Mouse (Mus musculus) brain, adult 2 months (tissue): ENCODE results near the gene Osbpl9.

Source experiments
- DNase-seq: peaks from one replicate; pipeline ENCODE4 v3.0.0; 2011; ENCODE audit warnings: low read depth, low spot score

The Osbpl9 gene

GRCm38 (mm10) chr4:109134955-109135354, 67.1 kb downstream of the Osbpl9 start:
- DNase-seq = no peak

DNA sequence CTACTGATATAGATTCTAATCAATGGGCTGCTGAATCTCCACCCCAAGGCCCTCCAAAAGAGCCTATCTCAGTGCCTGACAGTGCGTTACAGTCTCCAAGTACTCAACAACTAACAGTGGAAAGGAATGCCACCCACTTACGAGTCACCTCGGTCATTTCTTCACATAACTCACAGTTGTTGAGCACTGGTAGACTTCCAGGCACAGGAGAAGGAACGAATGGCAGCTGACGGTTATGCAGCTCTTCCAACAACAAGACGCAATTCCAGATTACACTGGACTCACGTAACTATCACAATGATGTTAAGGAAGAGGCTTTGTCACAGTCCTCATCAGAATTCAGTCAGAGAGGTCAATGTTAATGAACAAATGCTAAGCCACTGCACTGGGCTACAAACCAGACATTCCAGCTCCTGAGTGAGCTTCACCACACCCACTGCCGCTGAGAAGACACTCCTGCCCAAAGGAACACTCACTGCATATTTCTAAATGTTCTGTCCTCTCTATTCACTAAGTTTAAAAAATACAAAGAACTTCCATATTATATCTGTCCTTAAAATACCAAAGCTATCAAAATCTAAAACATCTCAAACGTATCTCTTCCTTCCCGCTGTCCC, 70.7 kb downstream of the Osbpl9 start:
- no peak for DNase-seq

DNA sequence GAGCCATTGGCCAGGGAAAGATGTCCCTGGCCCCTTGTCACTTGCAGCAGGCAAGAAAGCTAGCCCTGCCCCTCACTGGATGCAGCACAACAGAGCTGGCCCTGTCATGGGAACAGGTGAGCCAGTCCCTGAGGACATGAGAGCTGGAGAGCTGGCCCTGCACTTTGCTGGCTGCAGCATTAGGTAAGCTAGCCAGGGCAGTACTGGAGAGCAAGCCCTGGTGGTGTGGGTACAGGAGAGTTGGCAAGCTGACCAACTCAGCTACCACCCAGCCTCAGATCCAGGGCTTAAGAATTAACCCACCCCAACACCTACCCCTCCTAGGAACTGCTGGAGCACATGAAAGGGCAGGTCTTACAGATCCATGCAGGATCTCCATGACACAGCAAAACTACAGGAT, 73.1 kb downstream of the Osbpl9 start:
- DNase-seq = no peak

DNA sequence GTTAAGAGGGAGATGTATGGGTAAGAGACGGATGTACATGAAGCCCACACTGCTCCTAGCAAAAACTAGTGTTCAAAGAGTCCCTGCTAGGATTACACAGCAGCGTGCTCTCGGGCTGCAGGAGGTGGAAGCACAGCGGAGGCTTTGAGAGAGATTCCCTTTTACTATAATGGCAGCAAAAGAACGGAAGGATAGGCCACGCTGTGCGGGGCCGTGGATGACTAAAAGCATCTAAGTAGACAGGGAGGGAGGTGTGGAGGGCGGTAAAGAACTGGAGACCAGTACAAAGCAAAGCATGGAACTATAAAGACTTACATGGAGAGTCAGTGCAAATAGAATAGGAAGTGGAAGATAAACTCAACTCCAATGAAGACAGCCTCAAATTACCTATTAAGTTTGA, 74.1 kb downstream of the Osbpl9 start:
- peak; percentile 27 for DNase-seq

GRCm38 (mm10) chr4:109126834-109127564, 75.1 kb downstream of the Osbpl9 start:
- peak; percentile 58 for DNase-seq

- DNase-seq = no peak
Measured at GRCm38 (mm10) chr4:109125746-109126425, 76.2 kb downstream of the Osbpl9 start.

DNA sequence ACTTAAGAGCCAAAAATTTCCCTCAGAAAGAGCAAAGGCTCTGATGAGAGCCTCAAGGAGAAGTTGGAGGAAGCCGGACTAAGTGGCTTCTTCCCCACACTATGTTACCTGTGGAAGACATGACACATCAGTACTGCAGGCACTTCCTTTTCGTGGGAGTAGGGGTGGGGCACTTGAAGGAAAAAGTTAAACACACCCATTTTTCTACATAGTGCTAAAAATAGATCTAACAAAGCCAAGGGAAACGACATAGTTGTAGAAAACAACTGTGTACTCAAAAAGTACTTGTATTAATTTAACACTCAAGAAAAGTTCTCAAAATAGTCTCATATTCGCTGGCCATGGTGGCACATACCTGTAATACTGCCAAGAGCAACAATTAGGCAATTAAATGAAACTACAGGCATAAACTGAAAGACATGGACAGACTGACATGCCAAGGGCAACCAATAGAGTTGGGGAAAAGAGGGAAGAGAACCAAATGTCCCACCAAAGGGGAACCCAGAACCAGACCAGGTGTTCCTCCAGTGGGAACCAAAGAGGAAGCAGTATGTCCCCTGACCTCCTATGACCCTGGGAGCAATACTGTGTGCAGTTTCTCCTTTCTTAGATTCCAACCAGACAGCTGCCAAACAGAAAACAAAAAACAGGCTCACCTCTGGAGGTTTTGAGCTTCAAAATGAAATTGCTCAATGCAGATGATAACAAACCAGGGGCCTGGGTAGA, 79.1 kb downstream of the Osbpl9 start:
- DNase-seq = no peak

DNA sequence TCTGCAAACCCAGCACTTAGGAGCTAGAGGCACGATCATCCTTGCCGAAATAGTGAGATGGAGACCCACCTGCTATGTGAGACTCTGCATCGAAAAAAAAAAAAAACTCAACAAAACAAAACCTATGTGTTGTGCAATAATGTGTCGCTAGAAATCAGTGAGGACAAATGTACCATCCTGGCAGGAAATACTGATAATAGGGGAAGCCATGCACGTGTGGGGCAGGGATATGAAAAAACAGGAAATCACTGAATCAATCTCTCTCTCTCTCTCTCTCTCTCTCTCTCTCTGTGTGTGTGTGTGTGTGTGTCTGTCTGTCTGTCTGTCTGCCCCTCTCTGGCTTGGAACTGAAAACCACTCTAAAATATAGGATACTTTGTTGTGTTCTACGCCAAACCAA, 81.3 kb downstream of the Osbpl9 start:
- DNase-seq = no peak

DNA sequence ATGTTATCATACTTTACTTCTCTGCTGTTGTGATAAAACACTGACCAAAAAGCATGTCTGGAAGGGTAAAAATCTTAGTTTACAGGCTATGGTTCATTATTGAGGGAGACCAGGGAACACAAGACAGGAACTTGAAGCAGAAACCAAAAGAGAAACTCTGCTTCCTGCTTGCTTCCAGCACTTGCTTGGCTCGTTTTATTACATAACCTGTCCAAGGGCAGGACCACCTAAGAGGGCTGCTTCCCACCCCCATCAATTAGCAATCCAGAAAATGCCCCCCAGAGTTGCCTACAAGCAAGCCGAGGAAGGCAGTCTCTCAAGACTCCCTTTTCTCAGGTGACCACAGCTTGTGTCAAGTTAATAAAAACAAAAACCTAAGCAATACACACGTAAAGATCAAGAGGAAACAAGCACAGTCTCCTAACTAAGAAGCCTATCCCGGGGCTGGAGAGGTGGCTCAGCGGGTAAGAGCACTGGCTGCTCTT, 82.4 kb downstream of the Osbpl9 start:
- no peak for DNase-seq

DNA sequence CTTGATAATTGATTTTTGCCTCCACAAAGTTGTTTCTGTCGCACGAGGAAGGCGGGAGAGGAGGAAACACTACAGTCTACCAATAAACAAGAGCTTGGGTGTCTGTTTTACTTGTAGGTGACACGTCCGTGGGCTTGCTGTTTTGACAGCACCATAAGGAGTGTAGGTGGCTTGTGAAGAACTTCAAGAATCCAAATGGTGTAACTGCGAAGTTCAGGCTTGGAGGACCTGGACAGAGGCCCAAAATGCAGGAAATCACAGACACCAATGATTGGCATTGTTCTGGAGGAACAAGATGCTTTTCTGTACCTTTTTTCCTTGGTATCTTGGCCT, 83.8 kb downstream of the Osbpl9 start:
- peak; percentile 88 for DNase-seq

DNA sequence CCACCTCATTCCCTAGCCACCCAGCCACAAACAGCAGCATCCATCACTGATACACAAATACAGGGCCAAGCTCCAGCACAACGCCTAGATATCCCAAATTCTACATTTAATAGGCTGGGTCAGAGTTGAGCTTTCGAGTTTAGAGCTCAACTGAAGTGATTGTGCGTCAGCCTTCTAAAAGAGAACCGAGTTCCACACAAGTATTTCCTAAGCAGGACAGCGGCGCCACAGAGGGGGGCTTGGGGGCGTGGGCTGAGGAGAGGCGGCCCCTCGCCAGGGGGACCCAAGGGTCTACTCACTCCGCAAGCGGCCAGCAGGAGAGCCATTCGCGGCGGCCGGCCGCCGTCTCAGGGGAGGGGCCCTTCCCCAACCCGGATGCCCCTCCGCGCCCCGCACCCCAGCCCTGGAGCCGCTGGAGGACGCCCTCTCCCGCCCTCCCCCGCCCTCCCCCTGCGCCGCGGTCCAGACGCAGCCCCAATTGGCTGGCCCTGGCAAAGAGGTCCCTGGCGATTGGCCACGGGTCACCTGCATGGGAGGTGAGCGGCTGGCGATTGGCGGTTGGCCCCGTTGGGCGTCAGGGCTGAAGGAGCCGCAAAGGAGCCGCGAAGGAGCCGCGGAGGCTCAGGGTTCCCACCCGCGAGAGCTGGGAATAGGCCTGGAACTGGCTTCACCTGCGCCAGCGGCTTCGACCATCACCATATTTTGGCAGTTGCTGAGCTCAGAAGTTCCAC, 84.3 kb downstream of the Osbpl9 start:
- DNase-seq = peak; percentile 97

DNA sequence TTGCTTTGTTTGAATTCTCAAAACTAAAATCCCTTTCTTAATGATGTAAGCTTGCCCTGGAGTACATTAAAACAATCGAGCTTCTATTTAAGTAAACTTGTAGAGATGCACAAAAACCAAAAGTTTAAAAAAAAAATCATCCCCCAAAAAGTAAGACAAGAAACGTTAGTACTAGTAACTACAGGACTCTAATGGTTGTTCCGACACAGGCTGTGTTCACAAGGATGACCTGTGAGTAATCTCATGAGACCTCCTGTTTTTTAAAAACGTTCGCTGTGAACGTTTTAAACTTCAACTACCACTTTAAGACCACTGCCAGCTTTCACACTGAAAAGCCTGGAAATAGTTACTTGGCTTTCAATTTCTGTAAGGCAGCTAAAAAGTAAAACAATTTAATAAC, 85.1 kb downstream of the Osbpl9 start:
- DNase-seq = no peak

GRCm38 (mm10) chr4:109116494-109116893, 85.6 kb downstream of the Osbpl9 start:
- DNase-seq = peak; percentile 16

DNA sequence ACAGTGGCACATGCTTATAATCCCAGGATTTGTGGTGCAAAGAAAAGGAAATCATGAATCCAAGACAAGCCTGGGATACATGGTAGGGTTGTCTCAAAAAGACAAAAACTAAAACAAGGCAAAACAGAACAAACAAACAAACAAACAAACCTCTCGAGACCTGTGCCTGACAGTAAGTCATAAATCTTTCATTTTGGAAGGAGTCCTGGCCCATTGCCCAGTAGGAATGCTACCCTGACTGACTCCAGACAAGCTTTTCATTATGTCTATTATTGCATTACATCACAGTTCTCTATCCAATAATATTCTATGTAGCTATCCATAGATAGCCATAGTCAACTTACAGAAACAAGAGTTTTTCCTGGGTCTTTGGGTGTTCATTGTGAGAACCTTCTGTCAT, 86.3 kb downstream of the Osbpl9 start:
- DNase-seq = no peak

DNA sequence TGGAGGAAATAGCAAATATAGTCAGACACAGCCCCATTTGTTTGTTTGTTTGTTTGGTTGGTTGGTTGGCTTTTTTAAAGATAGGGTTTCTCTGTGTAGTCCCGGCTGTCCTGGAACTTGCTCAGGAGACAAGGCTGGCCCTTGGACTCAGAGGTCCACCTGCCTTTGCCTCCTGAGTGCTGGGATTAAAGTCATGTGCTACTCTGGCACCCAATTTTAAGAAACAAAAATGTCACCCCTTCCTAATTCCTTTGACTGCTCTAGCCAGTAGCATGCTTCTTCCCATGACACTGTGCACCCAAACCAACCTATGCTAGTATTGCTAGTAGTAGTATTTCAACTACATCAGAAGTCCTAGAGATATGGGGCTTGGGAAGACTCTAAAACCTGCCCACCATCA, 87.8 kb downstream of the Osbpl9 start:
- no peak for DNase-seq

- no peak for DNase-seq
Measured at GRCm38 (mm10) chr4:109112915-109113505, 89.1 kb downstream of the Osbpl9 start.

GRCm38 (mm10) chr4:109110978-109111377, 91.1 kb downstream of the Osbpl9 start:
- DNase-seq = no peak

DNA sequence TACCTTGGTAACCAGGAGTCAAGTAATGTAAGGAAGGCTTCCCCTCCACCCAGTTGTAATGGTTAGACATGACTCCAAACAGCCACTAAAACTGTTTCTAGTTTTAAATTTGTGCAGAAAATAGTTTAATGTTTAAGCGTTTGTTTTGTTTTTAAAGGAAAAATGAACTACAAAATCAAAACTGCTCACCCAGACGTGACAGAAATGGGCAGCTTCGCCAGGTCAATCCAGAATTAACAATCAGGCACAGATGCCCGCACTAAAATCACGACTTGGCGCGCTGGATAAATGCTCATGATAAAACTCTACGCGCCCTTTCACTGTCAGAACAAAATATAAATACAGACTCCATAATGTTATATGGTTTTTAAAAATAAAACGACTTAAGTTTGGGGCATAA, 92.4 kb downstream of the Osbpl9 start:
- no peak for DNase-seq

DNA sequence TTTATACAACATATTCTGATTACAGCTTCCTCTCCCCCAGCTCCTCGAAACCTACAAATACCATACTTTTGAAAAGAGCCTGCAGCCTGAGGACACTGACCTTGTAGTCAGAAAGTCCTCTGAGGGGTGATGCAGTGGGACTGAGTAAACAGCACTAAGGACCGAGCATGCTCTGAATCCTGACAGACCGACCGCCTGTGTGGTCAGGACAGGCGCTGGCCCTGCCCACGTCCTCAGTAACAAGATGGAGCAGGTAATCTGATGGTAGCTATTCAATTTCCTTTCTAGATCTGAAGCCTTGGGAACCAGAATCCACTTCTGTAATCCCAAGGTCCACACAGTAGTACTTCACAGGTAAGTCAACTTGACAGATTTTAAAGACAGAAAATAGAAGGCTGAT, 93.1 kb downstream of the Osbpl9 start:
- no peak for DNase-seq

GRCm38 (mm10) chr4:109106594-109106993, 95.5 kb downstream of the Osbpl9 start:
- DNase-seq = no peak

DNA sequence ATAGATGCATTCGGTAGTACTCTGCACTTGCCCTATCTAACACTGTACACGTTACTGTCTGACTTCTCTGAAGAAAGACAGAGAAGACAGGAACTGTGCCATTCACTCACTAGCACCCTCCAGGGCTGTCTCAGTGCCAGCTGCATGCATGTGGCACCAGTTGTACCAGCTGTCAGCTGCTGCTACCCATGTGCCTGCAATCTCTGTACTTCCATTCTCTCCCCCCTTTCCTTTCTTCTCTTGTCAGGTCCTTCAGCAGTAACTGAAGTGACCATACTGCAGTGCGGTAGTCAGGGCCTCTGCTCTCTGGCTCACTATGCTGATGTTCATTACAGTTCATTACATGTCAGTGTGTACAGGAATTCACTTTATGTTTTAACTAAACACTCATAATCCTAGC, 96.0 kb downstream of the Osbpl9 start:
- DNase-seq = peak; percentile 61
